Mouse (Mus musculus) adrenal gland (tissue): ENCODE data around the gene Pafah1b3.

Source experiments
- intact Hi-C: fragments of 180-260 bp; cut with DNase I; formaldehyde crosslinking; loops from one replicate; pipeline ENCODE4 v1.15.1; 2025

Gene Pafah1b3

DNA sequence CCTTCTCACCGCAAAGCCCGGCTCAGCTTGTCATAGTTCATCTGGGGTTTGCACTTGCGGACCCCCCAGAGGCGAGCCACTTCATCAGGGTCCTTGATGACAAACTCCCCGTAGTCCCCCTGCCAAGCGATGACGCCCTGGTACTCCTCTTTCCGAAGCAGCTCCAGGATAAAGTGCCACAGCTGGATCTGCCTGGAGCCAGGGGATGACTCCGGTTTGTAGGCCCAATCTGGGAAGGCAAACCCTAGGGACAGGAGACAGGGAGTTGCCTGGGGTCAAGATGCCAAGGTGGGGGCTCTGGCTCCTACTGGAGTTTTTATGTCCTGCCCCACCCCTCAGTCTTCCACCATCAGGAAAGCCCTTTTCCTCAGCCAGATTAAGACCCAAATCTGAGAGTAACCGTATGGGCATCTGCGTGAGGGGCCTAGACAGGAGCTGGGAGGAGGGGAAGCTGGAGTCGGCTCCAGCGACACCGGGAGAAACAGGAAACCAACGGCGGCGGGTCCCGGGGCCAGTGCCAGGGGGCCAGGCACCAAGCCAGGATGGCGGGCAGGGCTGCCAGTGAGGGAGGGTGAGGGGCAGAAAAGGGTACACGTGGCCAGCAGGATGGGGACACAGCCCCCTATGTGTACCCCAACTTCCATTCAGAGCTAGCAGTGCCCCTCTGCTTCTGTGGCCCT, 51.6 kb downstream of the Pafah1b3 start:
- intact Hi-C loops, result no loop called here
